Mouse (Mus musculus) hindbrain, embryonic 16.5 days (tissue): Measurements from ENCODE around the gene Rheb. TPM values are rescaled to one million over a fixed set of nuclear protein-coding genes. Genes with fewer than 3 reads are reported as not detected.
"Not testable (repeated sequence)": the region's sequence is repeated elsewhere in the genome, so short reads cannot be mapped to it uniquely, and the experiment has no call there.

Experiments used
- ATAC-seq: fragments of 200-750 bp; cut with Nextera tagmentation; 2 replicates; pipeline ENCODE4 v1.8.0; 2017; ENCODE audit warnings: moderate TSS enrichment, moderate library complexity
- H3K27ac ChIP-seq: fragments of 300-500 bp; sonication (generic); 2 replicates; pipeline ENCODE4 v1.5.1; 2014; ENCODE audit warnings: low read depth, mild to moderate bottlenecking, control low read depth, low read length, moderate library complexity
- H3K27me3 ChIP-seq: fragments of 300-500 bp; sonication (generic); replicated peaks from 2 replicates; pipeline ENCODE4 v1.6.1; 2014; ENCODE audit warnings: low read length; ENCODE audit not compliant: control insufficient read depth, insufficient read depth
- H3K36me3 ChIP-seq: fragments of 300-500 bp; sonication (generic); 2 replicates; pipeline ENCODE4 v1.6.1; 2014; ENCODE audit warnings: mild to moderate bottlenecking, low read length, moderate library complexity, mixed read lengths; ENCODE audit not compliant: control insufficient read depth, insufficient read depth
- H3K4me1 ChIP-seq: fragments of 300-500 bp; sonication (generic); 2 replicates; pipeline ENCODE4 v1.6.1; 2014; ENCODE audit warnings: low read depth, low read length; ENCODE audit not compliant: control insufficient read depth, insufficient read depth
- H3K4me2 ChIP-seq: fragments of 300-500 bp; sonication (generic); 2 replicates; pipeline ENCODE4 v1.6.1; 2014; ENCODE audit warnings: mild to moderate bottlenecking, low read length, control low read depth, moderate library complexity
- H3K4me3 ChIP-seq: fragments of 300-500 bp; sonication (generic); 2 replicates; pipeline ENCODE4 v1.5.1; 2014; ENCODE audit warnings: mild to moderate bottlenecking, low read length, control low read depth, moderate library complexity
- H3K9ac ChIP-seq: fragments of 300-500 bp; sonication (generic); 2 replicates; pipeline ENCODE4 v1.6.1; 2014; ENCODE audit warnings: low read depth, mild to moderate bottlenecking, control low read depth, low read length, moderate library complexity
- H3K9me3 ChIP-seq: fragments of 300-500 bp; sonication (generic); 2 replicates; pipeline ENCODE4 v1.6.1; 2014; ENCODE audit warnings: mild to moderate bottlenecking, low read length, moderate library complexity; ENCODE audit not compliant: control insufficient read depth
- WGBS: fragments of 180-500 bp; shearing (Covaris S2); extraction: QIAGEN DNeasy Blood & Tissue Kit; methylation state at CpG from one replicate; pipeline ENCODE4 v1.1.7; 2014; 5-methylcytosine and 5-hydroxymethylcytosine counted together
- polyA plus RNA-seq: library from polyadenylated mRNA; unstranded; fragments of >200 nt; fragmentation: Nextera tagmentation; extraction: Ambion mirVana; gene quantifications from 2 replicates; pipeline ENCODE4 v1.2.1, GENCODE M21; 2015

Rheb gene
- polyA plus RNA-seq, 1 experiment from 2014 or later = 275 TPM

DNA sequence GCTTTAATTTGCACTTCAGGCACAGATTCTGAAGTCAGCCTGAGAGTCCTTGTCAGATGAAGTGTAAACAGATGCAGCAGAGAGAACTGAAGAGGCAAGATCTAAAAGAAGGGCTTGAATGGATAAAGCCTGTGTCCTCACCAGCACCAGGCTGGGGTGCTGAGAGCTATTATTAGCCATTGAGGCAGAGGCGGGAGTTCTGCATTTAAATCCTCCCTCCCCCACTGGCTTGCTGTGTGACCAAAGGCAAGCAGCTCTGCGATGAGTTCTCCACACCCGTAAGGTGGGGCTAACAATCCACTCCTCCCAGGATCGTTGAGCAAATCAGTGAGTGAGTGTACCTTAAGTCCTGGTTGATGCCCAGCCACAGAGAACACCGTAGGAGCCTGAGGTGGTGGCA, 61.4 kb downstream of the Rheb start:
- no peak for ATAC-seq
- Histone ChIP-seq H3K9ac (no peak overlapping the region), H3K4me2 (no peak overlapping the region), H3K27me3 (peaks cover 3% of the 10 kb centered on the region), H3K4me1 (peaks cover 6% of the 10 kb centered on the region; the same call in 1 of the 2 replicates), H3K27ac (no peak overlapping the region), H3K9me3 (peaks cover 2% of the 10 kb centered on the region; the same call in 1 of the 2 replicates), H3K36me3 (no peaks in the 10 kb centered on the region), H3K4me3 (no peak overlapping the region)
- WGBS = 16% methylated on average over 5 of the region's 5 CpGs

DNA sequence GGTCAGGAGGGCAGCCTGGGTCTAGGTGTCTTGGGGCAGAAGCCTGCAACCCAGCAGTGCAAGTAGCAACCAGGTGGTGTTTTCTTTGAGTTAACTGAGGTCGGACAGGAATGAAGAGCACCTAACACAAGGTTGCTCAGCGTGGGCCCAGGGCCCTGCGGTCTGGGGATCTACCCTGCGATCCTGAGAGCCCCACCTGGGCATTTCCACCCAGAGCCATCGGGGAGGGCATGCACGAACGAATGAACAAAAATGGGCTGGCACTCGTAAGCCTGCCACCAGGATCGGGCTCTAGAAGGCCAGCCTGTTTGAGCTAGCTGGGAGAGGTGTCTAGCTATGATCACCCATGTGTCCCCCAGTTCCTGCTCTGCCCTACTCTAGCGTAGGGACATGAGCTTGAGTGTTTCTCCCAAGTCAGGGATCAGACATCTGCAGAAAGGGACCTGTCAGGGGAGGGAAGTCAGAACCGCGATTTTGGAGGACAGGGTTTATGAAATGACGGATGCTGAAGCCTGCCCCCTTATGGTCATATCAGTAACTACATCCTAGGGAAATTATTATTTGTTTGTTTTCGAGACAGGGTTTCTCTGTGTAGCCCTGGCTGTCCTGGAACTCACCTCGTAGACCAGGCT, 62.4 kb downstream of the Rheb start:
- Histone ChIP-seq H3K36me3 (no peaks in the 10 kb centered on the region), H3K4me3 (no peak overlapping the region), H3K9ac (no peak overlapping the region), H3K27ac (no peak overlapping the region), H3K4me2 (no peak overlapping the region), H3K4me1 (peaks cover 6% of the 10 kb centered on the region; the same call in 1 of the 2 replicates), H3K27me3 (peaks cover 3% of the 10 kb centered on the region), H3K9me3 (peaks cover 2% of the 10 kb centered on the region; the same call in 1 of the 2 replicates)
- ATAC-seq = no peak
- 47% methylated on average over 15 of the region's 15 CpGs for WGBS

GRCm38 (mm10) chr5:24779321-24779720, 63.1 kb downstream of the Rheb start:
- Histone ChIP-seq H3K4me2 (no peak overlapping the region), H3K27me3 (peaks cover 3% of the 10 kb centered on the region), H3K4me1 (peaks cover 6% of the 10 kb centered on the region; the same call in 1 of the 2 replicates), H3K27ac (no peak overlapping the region), H3K4me3 (no peak overlapping the region), H3K9ac (no peak overlapping the region), H3K36me3 (no peaks in the 10 kb centered on the region), H3K9me3 (no peaks in the 10 kb centered on the region)
- no peak for ATAC-seq

GRCm38 (mm10) chr5:24778843-24779140, 63.6 kb downstream of the Rheb start:
- peaks cover 3% of the 10 kb centered on the region for H3K27me3 ChIP-seq
- H3K4me1 ChIP-seq = peaks cover 6% of the 10 kb centered on the region; the same call in 1 of the 2 replicates
- no peak; the same call in 1 of the 2 replicates for ATAC-seq
- no peaks in the 10 kb centered on the region for H3K36me3 ChIP-seq
- peak overlapping the region; percentile 5; the same call in 1 of the 2 replicates for H3K4me3 ChIP-seq
- H3K9ac ChIP-seq = peak overlapping the region; percentile 24; the same call in 1 of the 2 replicates
- H3K4me2 ChIP-seq = peak overlapping the region; percentile 41
- 27% methylated on average over 13 of the region's 13 CpGs for WGBS
- no peaks in the 10 kb centered on the region for H3K9me3 ChIP-seq
- no peak overlapping the region for H3K27ac ChIP-seq

DNA sequence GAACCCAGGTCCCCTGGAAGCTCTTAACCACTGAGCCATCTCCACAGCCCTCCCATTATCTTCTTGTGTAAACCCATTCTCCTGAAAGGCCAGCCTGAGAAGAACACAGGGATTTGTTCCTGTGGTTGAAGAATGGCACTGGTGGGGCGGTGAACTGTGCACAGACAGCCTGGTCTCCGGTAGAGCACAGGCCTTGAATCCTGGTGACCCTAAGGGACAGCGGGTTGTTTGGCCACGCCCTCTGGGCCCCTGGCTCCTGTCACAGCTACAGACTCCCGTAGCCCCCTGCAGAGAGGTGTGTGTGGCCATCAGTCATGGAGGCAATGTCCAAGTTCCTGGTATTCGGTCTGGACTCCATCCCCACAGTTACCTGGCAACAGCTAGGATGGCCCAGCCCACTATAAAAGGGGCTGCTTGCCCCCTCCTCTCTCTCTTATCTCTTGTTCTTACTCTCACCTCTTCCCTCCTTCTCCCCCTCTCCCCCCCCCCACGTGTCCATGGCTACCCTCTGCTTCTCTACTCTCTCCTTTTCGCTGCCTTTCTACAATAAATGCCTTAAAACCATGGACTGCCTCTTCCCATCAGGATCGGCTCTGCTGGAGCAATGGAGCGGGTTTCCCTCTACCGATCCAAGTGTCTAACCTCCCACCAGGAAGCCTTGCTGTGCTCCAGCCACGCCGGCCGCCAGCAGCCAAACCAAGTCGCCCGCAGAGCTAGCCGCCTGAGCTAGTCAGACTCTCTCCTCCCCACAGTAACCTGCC, 64.2 kb downstream of the Rheb start:
- Histone ChIP-seq H3K36me3 (no peaks in the 10 kb centered on the region), H3K27me3 (peaks cover 3% of the 10 kb centered on the region), H3K9me3 (no peaks in the 10 kb centered on the region), H3K27ac (no peak overlapping the region), H3K4me2 (peak overlapping the region; percentile 41), H3K9ac (peak overlapping the region; percentile 24; the same call in 1 of the 2 replicates), H3K4me1 (peaks cover 6% of the 10 kb centered on the region; the same call in 1 of the 2 replicates), H3K4me3 (peak overlapping the region; percentile 5; the same call in 1 of the 2 replicates)
- ATAC-seq = peak; percentile 54
- WGBS = 11% methylated on average over 17 of the region's 17 CpGs

DNA sequence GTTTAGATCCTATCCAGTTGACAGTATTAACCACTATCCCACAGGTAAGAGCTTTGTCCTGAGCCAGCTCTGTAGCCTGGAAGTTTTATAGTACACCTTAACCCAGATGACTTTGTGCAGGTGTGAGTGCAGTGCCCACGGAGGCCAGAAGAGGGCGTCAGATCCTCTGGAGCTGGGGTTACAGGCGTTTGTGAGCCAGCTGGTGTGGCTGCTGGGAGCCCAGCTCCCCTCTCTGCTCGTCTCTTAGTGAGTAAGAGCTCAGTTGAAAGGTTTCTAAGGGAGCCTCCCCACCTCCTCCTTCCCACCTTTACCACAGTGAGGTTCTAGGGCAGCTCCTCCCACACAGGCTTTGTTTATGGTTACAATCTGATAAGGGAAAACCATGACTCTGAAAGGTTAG, 65.7 kb downstream of the Rheb start:
- no peak overlapping the region for H3K4me2 ChIP-seq
- H3K27ac ChIP-seq = no peak overlapping the region
- H3K9me3 ChIP-seq = no peaks in the 10 kb centered on the region
- no peak overlapping the region for H3K4me3 ChIP-seq
- peaks cover 6% of the 10 kb centered on the region; the same call in 1 of the 2 replicates for H3K4me1 ChIP-seq
- H3K36me3 ChIP-seq = no peaks in the 10 kb centered on the region
- H3K27me3 ChIP-seq = peaks cover 3% of the 10 kb centered on the region
- WGBS = 60% methylated on average over 4 of the region's 4 CpGs
- no peak for ATAC-seq
- no peak overlapping the region for H3K9ac ChIP-seq

DNA sequence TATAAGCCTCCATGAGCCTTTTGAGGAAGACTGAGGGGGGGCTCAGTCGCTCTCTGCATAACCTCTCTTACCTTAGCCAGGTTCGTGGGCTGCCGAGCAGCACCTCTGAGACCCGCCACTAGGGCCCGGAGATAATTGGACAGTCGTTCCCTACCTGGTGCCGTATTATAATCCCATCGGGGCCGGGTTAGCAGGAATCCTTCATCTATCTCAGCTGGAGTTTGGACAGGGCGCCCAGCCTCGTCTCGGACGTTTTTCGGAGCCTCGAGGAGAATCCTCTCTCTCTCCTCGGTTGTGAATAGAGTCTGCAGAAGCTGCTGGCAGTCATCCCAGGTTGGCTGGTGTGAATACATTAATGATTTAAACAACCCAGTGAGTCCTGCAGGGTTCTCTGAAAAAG, 67.9 kb downstream of the Rheb start:
- not testable (repeated sequence) for ATAC-seq, H3K9ac ChIP-seq, H3K36me3 ChIP-seq, H3K9me3 ChIP-seq, H3K27ac ChIP-seq, H3K4me1 ChIP-seq, H3K4me3 ChIP-seq, H3K27me3 ChIP-seq
- 64% methylated on average over 16 of the region's 16 CpGs for WGBS
- H3K4me2 ChIP-seq = 0 out of 2 replicates have a peak overlapping the region, but pooled peaks have one; percentile 15

- H3K27ac ChIP-seq = no peak within 1 kb of the TSS
- H3K4me3 ChIP-seq = no peak within 1 kb of the TSS
- H3K36me3 ChIP-seq = no peaks in the 10 kb centered on the region
- H3K4me1 ChIP-seq = no peaks in the 10 kb centered on the region
- H3K27me3 ChIP-seq = no peaks in the 10 kb centered on the region
- no peak for ATAC-seq
- WGBS = 35% methylated on average over 18 of the region's 18 CpGs
- no peaks in the 10 kb centered on the region for H3K9me3 ChIP-seq
- H3K4me2 ChIP-seq = no peak within 1 kb of the TSS
- H3K9ac ChIP-seq = no peak within 1 kb of the TSS
Observed at GRCm38 (mm10) chr5:24757816-24758215, 84.6 kb downstream of the Rheb start, which contains the start of gene Crygn. Crygn (minus strand) TSS chr5:24758008.

- no peak for ATAC-seq
- Histone ChIP-seq H3K36me3 (no peaks in the 10 kb centered on the region), H3K27ac (no peak overlapping the region), H3K4me3 (no peak overlapping the region), H3K9ac (no peak overlapping the region), H3K9me3 (no peaks in the 10 kb centered on the region), H3K27me3 (no peaks in the 10 kb centered on the region), H3K4me2 (no peak overlapping the region), H3K4me1 (no peaks in the 10 kb centered on the region)
- WGBS = 57% methylated on average over 3 of the region's 3 CpGs
Observed at GRCm38 (mm10) chr5:24756931-24757330, 85.5 kb downstream of the Rheb start.
